Mouse (Mus musculus) G1E-ER4 (cell line): ENCODE data around the gene Ralgps1. TPM values are rescaled to one million over a fixed set of nuclear protein-coding genes. Genes with fewer than 3 reads are reported as not detected.

ENCODE experiments used
- GATA1 ChIP-seq: IDR thresholded peaks from one replicate; pipeline ENCODE4 v1.8.0; 2012; ENCODE audit warnings: low read length, inconsistent platforms
- polyA plus RNA-seq: library from polyadenylated mRNA; stranded (reverse); fragments of >175 nt; gene quantifications from 2 replicates; pipeline ENCODE4 v1.2.3, GENCODE M21; 2012

Ralgps1 gene
- polyA plus RNA-seq, 1 experiment: 1.3 TPM

DNA sequence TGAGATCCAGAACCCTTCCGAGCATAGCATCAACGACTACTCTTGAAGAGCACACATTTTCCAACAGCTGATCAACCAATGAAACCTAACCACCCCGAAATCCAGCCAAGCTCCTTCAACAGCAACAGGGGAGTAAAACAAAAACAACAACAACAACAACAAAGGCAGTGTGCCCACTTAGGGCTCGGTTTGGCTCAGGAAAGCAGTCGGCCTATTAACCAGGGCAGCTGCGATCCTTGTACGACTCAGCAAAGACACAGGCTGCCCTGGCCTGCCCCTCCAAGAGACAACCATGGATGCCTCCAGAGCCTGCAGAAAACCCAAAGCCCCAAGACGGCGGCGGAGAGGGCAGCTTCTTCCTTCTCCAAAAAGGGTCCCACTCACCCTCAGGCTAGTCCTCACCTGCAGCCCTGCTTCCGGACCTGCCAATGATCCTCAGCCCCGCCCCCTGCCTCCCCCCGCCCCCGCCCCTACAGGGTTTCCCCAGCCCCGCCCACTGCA, 960 bp downstream of the Ralgps1 start:
- no peak for TF ChIP-seq GATA1

DNA sequence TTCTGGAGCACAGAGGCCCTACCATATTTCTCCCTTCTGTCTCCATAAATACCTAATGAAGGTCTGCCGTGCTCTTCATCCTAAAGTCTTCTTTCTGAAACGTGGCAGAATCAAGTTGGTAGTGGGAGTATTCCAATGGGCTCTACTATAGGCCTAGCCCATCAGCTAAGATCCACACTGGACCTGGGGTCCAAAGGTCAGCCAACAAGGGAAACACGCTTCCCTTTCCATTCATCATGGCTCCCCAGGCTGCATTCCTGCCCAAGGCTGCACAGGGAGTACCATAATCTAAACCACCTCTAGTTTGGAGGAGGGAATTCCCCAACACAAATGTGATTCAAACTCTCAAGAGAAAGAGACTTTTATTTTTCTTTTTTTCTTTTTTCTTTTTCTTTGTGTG, 1.8 kb downstream of the Ralgps1 start:
- no peak for TF ChIP-seq GATA1

DNA sequence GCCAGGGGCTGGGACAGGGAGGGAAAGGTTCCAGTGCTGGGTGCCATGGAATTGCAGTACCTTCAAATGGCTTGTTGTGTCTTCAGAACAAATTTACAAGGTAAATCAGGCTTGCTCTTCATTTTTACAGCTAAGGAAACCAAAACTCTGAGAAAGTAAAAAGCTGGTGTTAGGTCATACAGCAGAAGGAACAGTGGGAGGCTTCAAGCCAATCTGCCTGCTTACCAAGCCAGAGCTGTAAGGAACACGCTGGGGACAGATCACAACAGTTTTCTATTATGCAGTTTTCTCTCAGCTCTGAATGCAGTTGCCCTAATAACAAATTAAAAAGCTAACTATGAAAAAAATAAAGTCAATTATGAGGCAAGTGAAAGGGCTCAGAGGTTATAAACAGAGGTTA, 2.8 kb downstream of the Ralgps1 start:
- no peak for TF ChIP-seq GATA1

DNA sequence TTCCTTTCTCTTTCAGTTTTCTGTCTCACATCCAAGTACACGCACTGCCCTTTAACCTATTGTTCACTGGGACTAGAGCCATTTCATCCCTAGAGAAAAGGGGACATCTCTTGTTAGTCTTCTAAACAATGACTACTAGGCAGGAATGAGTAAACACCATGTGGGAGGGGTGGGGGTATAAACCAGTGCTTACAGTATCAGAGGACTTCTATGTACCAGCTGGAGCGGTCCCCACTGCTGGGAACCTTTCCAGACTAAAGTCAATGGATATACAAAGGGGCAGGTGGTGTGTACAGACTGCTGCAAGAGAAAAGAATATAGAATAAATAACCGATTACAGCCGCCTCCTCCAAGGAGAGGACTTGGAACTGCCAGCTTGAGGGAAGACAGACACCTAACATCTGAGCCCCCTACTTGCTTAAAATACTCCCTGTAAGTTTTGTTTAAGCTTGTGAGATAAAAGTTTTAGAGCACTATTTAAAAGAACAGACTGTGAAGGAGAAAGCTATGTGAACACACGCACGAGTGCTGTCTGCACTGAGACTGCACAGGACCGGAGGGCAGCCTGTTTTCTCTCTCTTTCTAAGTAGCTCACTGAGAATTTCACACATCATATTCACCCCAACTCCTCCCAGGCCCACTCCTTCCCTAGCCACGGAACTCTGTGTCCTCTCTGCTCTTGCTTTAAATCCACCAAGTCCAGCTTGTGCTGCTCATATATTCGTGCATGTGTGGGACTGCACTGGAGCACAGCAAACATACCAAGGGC, 5.4 kb downstream of the Ralgps1 start:
- no peak for TF ChIP-seq GATA1

DNA sequence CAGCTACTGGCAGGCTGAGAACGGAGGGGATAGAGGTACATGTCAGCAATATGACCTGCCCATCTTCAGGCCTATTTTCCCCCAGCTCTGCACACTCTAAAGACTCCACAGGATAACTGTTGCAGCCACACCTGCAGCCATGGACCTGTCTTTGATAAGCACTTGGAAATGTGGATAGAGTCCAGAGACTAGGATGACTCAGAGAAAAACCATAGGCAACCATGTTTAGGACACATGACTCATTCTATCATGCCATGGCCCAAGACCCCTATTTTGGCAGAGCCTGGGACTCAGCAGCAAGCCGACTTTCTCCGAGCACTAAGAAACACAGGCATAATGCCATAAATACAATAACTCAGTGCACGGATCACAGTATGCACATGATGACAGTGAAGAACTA, 6.6 kb downstream of the Ralgps1 start:
- no peak for TF ChIP-seq GATA1

DNA sequence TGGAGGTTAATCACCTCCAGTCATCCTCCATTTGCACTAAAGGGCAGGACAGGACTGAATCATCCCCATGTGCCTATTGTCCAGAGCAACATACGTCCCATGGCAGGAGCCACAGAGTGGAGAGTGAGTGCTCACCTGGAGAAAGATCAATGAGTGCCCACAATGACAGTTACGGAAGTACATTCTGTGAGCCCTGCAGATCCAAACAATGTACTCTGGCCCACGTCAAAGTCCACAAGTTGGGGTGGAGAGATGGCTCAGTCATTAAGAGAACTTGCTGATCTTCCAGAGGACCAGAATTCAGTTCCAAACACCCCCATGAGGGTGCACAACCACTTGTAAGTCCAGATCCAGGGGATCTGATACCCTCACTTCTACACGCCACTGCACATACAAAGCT, 7.4 kb downstream of the Ralgps1 start:
- TF ChIP-seq GATA1: no peak

DNA sequence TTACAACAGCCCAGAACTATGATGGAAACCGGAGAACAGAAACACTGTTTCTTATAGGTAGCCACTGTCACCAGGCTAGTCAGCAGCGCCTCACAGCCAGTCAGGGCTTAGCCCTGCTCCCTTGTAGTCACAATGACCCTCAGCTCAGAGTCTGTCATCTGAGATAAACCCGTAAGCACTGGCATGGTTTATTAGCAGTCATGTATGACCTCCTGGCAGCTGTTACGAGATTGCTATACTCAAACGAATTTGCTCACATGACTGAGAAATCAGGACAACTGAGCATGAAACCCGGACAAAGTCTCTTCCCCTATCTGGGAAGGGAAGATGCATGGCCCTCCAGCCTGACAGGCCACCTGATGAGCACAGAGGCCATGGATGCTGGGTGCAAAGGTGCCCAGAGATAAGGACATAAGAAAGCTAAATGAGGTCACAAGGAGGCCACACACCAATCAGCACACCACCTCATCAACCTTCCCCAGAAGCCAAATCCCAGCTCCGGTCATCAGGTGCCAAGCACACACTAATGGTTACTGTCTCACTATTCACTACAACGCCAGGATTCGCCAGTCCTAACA, 10.1 kb downstream of the Ralgps1 start:
- no peak for TF ChIP-seq GATA1

DNA sequence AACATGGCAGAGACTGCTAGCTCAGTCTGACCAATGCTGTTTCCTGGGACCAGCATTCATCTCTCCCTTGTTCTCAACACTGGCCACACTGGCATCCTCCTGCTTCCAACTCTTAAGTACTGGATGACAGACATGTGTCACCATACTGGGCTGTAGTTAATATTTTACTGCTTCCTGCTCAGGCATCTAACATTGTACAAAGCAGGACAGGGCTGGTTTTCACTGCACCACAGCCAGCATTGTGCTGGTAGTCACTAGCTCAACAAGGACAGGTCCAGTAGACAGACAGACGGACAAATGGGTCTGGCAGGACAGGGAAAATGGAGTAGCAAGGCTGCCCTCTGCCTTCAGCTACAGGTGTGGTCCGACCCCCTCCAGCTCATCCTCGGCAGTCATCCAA, 10.7 kb downstream of the Ralgps1 start:
- TF ChIP-seq GATA1: no peak

DNA sequence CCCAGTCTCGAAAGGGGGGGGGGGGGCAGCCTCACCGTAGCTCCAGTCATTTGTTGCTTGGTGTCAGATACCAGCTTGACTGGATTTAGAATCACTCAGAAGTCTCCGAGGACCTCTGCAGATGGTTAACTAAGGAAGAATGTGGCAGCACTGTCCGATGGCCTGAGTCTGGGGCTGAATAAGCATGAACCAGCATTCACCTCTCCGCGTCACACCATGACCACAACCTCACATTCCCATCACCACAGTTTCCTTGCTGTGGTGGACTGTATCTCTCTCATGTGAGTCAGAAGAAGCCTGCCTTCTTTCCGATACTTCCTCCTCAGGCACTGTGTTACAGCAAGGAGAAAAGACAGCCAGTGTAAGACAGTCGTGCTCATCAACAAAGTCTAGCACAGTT, 12.1 kb downstream of the Ralgps1 start:
- TF ChIP-seq GATA1: no peak

DNA sequence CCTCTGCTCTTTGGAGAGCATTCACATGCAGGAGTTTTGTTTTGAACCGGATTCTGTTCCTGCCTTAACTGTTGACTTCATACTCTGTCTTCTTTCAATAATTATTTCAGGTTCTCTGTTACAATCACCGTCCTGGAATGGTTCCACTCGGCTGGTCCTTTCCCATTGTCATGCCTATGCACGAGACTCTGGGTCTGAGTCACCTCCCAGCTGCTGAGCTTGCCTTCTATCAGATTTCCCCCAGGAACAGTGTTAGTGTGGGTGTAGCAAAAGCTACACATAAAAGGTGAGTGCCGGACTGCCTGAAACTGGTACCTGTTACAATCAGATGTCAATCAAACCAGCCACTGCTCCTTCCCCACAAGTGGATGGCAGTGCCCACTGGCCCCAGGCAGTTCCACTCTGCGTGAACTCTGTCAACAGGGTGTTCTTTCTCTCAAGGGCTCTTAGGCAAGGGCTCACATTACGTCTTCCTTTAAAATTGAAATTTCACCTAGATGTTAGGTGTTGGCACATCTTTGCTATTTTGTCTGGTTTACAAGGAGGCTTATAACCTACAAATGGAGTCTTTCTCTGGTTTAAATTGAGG, 13.9 kb downstream of the Ralgps1 start:
- TF ChIP-seq GATA1: no peak

DNA sequence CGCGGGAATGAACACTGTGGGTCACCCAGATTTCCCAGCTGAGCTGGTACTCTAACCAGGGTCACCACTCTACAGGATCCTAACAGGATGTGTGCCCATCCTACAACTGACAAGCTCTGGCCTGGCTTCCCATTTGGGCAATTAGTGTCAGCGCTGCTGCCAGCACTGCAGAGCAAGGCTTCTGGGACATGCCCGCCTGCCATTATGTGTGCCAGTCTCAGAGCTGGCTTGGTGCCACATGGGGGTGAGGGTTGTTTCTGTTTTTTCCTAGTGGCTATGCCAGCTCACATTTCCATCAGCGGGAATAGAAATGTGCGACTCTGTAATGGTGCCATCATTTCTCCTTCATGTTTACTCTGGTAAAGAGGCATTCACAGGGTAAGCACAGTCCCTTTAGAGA, 15.7 kb downstream of the Ralgps1 start:
- no peak for TF ChIP-seq GATA1

DNA sequence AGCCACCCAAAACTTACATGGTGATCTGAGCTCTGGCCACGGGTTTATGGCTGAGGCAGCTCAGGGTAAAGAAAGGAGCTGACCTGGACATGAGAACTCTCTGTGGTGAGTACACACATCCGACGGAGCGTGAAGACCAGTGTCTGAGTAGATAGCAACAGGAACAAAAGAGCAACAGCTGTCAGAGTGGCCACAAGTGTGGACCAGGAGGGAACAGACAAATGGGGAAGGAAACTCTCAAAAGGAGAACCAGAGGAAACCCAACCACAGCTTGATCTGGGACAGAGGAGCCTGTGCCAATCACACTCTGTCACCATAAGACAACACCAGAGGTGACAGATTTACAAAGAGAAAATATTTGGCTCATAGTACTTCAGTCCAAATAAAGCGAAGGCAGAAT, 17.9 kb downstream of the Ralgps1 start:
- no peak for TF ChIP-seq GATA1

DNA sequence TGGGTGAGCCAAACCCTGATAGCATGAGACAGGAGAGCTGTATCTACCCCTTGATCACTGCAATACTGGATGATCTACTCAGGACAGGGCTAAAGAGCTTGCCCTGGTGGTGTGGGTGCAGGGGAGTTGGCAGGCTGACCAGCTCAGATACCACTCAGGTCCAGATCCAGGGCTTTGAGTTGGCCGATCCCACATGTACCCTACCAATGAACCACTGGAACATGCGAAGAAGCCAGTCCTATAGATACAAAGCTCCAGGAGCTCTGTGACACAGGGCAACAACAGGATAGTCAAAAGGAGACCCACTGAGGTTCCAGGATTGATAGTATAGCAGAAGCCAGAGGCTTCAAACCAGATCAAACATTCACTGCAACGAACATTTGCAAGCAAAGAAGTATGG, 19.8 kb downstream of the Ralgps1 start:
- no peak for TF ChIP-seq GATA1

DNA sequence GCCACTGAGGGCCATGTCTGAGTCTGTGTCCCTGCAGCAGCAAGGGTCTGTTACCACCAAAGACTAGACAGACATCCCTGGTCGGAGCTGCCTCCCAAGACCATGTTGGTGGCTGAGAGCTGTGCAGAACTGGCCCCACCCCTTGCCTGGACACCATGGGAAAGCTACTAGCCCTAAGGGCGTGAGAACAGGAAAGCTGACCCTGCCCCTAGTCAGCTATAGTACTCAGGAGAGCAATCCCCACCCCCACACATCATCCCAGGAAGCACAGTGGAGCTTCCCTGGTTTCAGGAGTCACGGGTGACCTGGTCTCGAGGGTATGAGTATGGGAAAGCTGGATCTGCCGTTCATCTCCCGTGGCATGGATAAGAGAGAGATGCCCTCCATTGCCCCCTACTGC, 20.4 kb downstream of the Ralgps1 start:
- TF ChIP-seq GATA1: no peak

DNA sequence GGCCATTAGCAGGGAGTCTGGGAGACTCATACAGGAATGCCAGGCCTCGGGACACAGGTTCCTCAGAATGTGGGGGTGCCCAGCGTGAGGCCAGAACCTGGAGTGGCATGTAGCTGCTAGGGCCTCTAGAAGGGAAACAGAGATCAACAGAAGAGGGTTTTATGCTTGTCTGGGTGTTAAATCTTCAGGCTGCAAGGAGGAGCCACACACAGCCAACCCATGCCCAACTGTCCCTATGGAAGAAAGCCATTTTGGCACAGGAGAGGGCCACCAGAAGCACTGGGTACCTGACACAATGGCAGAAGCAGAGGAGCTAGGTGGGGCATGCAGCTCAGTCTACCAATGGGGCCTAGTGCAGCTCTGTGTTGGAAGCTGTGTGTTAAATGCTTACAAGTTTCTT, 21.7 kb downstream of the Ralgps1 start:
- TF ChIP-seq GATA1: no peak

DNA sequence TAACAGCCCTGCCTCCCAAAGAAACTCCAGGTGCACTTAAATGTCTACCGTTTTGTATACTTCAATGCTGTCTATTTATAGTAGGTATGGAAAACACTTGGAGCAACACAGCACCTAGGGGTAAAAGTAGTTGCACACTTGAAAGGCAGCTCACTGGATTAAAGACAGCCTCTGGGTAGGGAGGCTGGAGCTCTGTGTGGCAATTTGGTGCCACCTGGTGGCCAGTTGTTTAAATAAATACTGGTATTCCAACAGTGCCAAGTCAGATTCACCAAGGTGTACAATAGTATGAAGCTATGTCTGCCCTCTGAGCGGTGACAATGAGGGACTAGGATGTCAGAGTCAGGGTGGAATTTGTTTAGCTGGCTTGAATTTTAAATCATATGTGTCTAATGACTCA, 22.2 kb downstream of the Ralgps1 start:
- no peak for TF ChIP-seq GATA1

DNA sequence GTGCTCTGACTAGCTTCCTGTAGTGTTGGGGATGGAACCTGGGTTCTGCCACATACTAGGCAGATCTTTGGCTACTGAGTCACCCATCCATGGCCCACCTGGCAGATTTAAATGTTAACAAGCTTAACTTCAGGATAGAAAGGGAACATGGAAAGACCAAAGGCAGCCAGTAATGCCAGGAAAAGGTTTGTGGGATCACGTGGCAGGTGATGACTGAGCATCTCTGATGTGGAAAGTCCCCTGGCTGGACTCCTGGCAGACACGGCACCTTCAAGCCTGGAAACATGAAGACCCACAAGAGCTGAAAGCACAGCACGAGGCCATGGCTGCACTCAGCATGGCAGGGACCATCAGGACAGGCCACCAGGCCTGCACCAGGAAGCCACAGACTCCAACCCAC, 23.0 kb downstream of the Ralgps1 start:
- no peak for TF ChIP-seq GATA1
